Mouse (Mus musculus) testis, postnatal 14 days (tissue): Measurements from ENCODE around the gene Mill2.

ENCODE experiments used
- DNase-seq: peaks from one replicate; pipeline ENCODE4 v3.0.0; 2021; ENCODE audit warnings: low spot score

The Mill2 gene

GRCm38 (mm10) chr7:18875372-18875771 lies 35.6 kb downstream of the Mill2 start:
- no peak for DNase-seq

DNA sequence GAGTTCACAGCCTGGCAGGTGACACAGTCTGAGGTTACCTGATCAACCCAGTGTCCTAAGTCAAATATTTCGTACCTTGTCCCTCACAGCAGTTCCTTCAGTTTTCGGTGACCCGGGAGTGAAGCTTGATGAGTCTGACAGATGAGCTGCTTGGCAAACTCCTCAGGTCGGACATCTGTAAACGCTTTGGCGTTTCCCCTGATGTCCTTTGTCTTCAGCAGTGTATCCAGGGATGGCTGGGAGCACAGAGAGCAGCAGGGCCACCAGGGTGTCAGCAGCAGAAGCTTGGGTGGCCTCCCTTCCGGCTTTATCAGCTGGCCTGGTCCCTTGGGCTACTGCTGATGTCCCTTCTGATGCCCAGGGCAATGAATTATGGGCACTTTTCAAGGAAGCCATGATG lies 38.9 kb downstream of the Mill2 start:
- no peak for DNase-seq

- no peak for DNase-seq
These were observed 44.4 kb downstream of the Mill2 start for GRCm38 (mm10) chr7:18883991-18884744.

- DNase-seq, result no peak
These were observed 45.1 kb downstream of the Mill2 start for GRCm38 (mm10) chr7:18884745-18885422.

- no peak for DNase-seq
These were observed 47.2 kb downstream of the Mill2 start for GRCm38 (mm10) chr7:18886963-18887362.

DNA sequence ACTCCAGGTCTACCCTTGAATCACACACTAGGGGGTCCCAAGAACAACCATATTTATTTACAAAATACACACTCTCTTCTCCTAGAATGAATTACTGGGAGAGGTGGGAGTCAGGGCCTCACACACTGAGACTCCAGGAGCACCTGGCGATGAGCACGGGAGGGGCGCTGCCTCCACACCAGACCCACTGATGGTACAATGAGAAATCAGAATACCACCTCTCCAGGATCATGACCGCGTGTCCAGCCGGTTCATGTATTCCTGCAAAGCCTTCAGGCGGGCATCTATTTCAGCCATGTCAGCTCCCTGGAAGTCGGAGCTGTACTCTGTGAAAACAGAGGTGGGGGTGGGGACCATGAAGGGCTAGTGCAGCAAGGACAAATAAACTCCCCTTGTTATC lies 51.1 kb downstream of the Mill2 start:
- no peak for DNase-seq

- peak; percentile 83 for DNase-seq
These were observed 52.3 kb downstream of the Mill2 start for GRCm38 (mm10) chr7:18891872-18892599.

DNA sequence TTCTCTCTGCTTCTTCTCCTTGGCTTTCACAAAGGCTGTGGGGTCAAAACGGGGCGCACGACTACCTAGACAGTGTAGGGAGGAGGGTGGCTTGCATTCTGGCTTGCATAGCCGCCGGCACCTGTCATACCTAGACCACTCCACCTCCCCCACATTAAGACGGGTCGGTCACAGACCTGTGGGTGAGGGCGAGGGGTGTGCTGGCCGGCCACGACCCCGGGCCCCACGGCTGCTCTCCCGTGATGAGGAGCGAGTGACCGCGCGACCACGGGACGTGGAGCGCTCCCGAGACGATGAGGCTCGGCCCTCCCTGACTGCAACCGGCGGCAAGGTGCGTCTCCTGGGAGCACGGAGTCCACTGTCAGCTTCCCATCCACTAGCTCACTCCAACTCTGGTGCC lies 53.2 kb downstream of the Mill2 start:
- no peak for DNase-seq

GRCm38 (mm10) chr7:18893651-18894430 lies 54.1 kb downstream of the Mill2 start:
- DNase-seq, result peak; percentile 72

DNA sequence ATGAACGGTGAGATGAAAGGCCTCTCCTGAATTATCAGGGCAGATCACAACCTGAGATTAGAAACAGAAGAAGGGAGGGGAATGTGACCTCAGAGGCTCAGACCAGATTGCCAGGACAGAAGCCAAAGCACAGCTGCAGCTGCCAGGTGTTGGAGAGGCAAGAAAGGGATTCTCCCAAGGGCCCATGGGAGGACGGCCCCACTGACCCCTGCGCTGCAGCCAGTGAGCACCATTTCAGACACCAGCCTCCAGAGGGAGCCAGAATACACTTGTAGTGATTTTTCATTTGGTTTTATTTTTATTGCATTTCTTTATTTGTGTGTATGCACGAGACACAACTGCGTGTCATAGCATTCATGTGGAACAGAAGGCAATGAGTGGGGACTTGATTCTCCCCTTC lies 56.8 kb downstream of the Mill2 start:
- DNase-seq, result no peak

GRCm38 (mm10) chr7:18900513-18900912 lies 60.7 kb downstream of the Mill2 start:
- DNase-seq, result no peak

DNA sequence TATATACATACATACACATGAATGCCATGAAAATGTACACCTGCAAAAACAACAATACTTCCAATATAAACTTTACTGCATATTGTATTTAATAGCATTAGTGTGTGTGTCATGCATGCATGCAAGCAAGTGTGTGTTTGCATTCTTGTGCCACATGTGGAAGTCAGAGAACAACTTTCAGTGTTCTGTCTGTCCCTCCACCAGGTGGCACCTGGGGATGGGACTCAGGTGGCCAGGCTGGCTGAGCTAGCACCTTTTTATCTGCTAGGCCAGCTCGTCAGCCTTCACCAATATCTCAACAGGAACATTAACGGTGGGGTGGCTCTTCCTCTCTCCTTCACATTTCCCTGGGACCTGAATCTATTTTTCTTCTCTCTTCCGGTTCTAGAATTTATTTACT lies 62.7 kb downstream of the Mill2 start:
- no peak for DNase-seq

DNA sequence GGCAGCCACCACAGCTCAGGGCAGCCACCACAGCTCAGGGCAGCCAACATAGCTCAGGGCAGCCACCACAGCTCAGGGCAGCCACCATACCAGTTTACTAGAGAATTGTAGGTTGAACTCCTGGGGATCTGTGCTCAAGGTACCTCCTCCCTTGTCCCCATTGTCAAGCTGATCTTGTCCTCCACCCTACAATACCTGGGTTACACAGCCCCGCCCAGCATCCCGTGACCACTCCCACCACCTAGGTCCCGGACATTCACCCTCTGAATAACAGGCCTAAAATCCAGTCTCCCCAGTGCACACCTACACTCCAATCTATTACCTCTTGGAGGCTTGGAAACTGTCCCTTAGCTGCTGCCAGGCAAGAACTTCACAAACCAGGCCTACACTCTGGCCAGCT lies 65.2 kb downstream of the Mill2 start:
- no peak for DNase-seq

GRCm38 (mm10) chr7:18909797-18910196 lies 70.0 kb downstream of the Mill2 start:
- DNase-seq, result no peak

DNA sequence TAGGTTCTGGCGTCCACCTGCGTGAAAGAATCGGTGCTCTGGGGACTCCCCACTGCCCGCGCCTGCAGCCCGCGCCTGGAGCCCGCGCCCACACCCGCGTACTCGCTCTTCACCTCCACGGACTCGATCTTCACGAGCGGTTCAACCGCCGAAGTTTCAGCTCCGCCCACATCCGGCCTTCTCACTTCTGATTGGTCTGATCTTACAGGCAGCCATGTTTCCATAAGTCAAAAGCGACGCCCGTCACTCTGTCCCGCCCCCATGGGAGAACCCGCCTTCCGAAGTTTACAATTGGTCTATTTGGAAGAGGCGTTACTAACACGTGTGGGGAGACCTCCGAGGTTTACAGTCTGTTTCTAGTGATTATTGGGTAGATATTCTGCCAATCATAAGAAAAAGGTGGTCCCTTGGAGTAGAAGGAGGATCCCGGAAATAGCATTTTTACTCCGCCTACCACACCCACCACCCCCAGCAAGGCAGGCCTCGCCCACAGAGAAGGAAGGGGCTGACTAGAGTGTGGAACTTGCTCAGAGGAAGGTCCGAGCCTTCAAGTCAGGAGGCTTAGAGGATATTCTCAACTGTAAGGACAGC lies 70.6 kb downstream of the Mill2 start, which contains the start of gene Ccdc61:
Gene Ccdc61, minus strand, starts transcription at position 175 of the 591 bp plus-strand sequence.
- peak; percentile 96 for DNase-seq
